Mouse (Mus musculus) embryonic facial prominence, embryonic 14.5 days (tissue): ENCODE results near the gene Gal3st2. TPM values are rescaled to one million over a fixed set of nuclear protein-coding genes. Genes with fewer than 3 reads are reported as not detected.
"Not testable (repeated sequence)": the region's sequence is repeated elsewhere in the genome, so short reads cannot be mapped to it uniquely, and the experiment has no call there.

Experiments
- ATAC-seq: fragments of 200-750 bp; cut with Nextera tagmentation; 2 replicates; pipeline ENCODE4 v1.8.0; 2017; ENCODE audit warnings: low read depth, moderate number of reproducible peaks, moderate TSS enrichment
- DNase-seq: peaks from one replicate; pipeline ENCODE4 v3.0.0-alpha.2; 2015; ENCODE audit warnings: low spot score
- H3K27ac ChIP-seq: fragments of 300-500 bp; sonication (generic); replicated peaks from 2 replicates; pipeline ENCODE4 v1.5.1; 2014; ENCODE audit warnings: low read depth, mild to moderate bottlenecking, low read length, moderate library complexity
- H3K27me3 ChIP-seq: fragments of 300-500 bp; sonication (generic); replicated peaks from 2 replicates; pipeline ENCODE4 v1.6.1; 2014; ENCODE audit warnings: low read length; ENCODE audit not compliant: control insufficient read depth, insufficient read depth
- H3K36me3 ChIP-seq: fragments of 300-500 bp; sonication (generic); 2 replicates; pipeline ENCODE4 v1.6.1; 2014; ENCODE audit warnings: low read length, mixed read lengths; ENCODE audit not compliant: control insufficient read depth, insufficient read depth
- H3K4me1 ChIP-seq: fragments of 300-500 bp; sonication (generic); 2 replicates; pipeline ENCODE4 v1.6.1; 2014; ENCODE audit warnings: antibody characterized with exemption, low read length; ENCODE audit not compliant: control insufficient read depth, insufficient read depth
- H3K4me2 ChIP-seq: fragments of 300-500 bp; sonication (generic); 2 replicates; pipeline ENCODE4 v1.6.1; 2014; ENCODE audit warnings: low read depth, mild to moderate bottlenecking, low read length, moderate library complexity, mixed read lengths
- H3K4me3 ChIP-seq: fragments of 300-500 bp; sonication (generic); 2 replicates; pipeline ENCODE4 v1.5.1; 2014; ENCODE audit warnings: low read depth, mild to moderate bottlenecking, low read length
- H3K9ac ChIP-seq: fragments of 300-500 bp; sonication (generic); 2 replicates; pipeline ENCODE4 v1.6.1; 2014; ENCODE audit warnings: low read depth, mild to moderate bottlenecking, low read length, moderate library complexity, mixed read lengths
- H3K9me3 ChIP-seq: fragments of 300-500 bp; sonication (generic); 2 replicates; pipeline ENCODE4 v1.6.1; 2016; ENCODE audit warnings: low read length; ENCODE audit not compliant: control insufficient read depth
- WGBS: fragments of 180-500 bp; shearing (Covaris S2); extraction: QIAGEN DNeasy Blood & Tissue Kit; methylation state at CpG from one replicate; pipeline ENCODE4 v1.1.7; 2014; 5-methylcytosine and 5-hydroxymethylcytosine counted together
- polyA plus RNA-seq: library from polyadenylated mRNA; unstranded; fragments of >200 nt; fragmentation: Nextera tagmentation; extraction: Ambion mirVana; gene quantifications from 2 replicates; pipeline ENCODE4 v1.2.1, GENCODE M21; 2014

Gene Gal3st2
- polyA plus RNA-seq, 1 experiment from 2014 or later: 0.71 TPM

GRCm38 (mm10) chr1:93826540-93826835, 34.6 kb upstream of the Gal3st2 start:
- Histone ChIP-seq H3K4me1 (0 out of 2 replicates have a peak, but pooled peaks cover 4% of the 10 kb centered on the region), H3K27me3 (no peaks in the 10 kb centered on the region), H3K9ac (no peak overlapping the region), H3K9me3 (no peaks in the 10 kb centered on the region), H3K27ac (no peak overlapping the region), H3K4me3 (no peak overlapping the region), H3K36me3 (0 out of 2 replicates have a peak, but pooled peaks cover 10% of the 10 kb centered on the region), H3K4me2 (peak overlapping the region; percentile 72; the same call in 1 of the 2 replicates)
- 89% methylated on average over 9 of the region's 9 CpGs for WGBS
- no peak for DNase-seq
- ATAC-seq: no peak

DNA sequence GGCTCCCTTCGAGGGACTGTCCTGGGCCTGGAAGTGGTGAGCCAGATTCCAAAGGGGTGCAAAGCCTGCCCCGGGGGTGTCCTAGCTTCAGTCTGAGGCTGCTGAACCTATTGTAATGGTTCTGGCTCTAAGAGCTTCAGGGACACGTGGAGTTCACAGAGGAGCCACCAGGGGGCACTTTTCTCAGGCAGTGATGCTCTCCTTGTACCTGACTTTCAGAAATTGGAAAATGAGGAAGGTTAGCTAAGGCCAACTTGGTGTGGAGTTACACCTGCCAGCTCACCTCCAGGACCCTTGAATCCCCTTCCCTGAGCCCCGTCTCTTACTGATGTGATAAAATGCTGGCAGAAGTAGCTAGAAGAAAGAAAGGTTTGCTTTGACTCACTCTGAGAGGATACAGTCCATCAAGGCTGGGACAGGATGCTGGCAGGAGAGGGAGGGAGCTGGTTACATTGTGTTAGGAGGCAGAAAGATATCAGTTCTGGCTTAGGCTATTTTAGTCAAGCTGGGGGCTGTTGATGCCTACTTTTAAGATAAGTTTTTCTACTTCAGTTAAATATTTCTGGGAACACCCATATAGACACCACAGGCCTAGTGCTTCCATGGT, 28.2 kb upstream of the Gal3st2 start:
- H3K27me3 ChIP-seq, H3K4me3 ChIP-seq, DNase-seq, H3K27ac ChIP-seq, ATAC-seq, H3K4me1 ChIP-seq, H3K9me3 ChIP-seq, H3K9ac ChIP-seq, H3K4me2 ChIP-seq: not testable (repeated sequence)
- H3K36me3 ChIP-seq: peaks cover 28% of the 10 kb centered on the region; the same call in 1 of the 2 replicates
- 73% methylated on average over 1 of the region's 4 CpGs for WGBS

DNA sequence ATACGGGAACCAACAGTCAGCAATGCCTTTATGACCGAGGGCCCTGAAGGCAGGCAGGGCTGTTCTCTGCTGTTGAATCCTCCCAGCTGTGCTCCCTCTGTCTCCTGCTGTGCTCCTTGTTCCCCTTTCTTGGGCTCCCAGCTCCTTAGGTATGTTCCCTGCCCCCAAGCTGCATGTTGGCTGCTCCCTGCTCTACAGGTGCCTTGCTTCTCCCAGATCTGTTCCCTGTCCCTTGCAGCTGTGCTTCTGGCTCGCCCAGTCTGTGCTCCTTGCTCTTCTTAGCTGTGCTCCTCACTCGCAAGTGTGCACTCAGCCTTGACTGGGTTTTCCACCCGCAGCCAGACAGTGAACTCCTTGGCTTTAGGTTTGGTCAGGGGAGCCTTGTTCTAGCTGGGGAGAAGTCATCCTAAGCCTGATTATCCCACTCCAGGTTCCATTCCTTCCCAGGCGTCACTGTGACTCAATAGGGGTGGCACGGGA, 26.4 kb upstream of the Gal3st2 start:
- Histone ChIP-seq H3K27ac (no peak overlapping the region), H3K36me3 (peaks cover 31% of the 10 kb centered on the region; the same call in 1 of the 2 replicates), H3K27me3 (no peaks in the 10 kb centered on the region), H3K4me2 (no peak overlapping the region), H3K9ac (no peak overlapping the region), H3K9me3 (no peaks in the 10 kb centered on the region), H3K4me3 (no peak overlapping the region), H3K4me1 (no peaks in the 10 kb centered on the region)
- WGBS: 83% methylated on average over 7 of the region's 7 CpGs
- DNase-seq: no peak
- no peak for ATAC-seq

GRCm38 (mm10) chr1:93835211-93835610, 25.9 kb upstream of the Gal3st2 start:
- Histone ChIP-seq H3K9me3 (no peaks in the 10 kb centered on the region), H3K27ac (no peak overlapping the region), H3K36me3 (peaks cover 27% of the 10 kb centered on the region; the same call in 1 of the 2 replicates), H3K9ac (no peak overlapping the region), H3K27me3 (no peaks in the 10 kb centered on the region), H3K4me1 (no peaks in the 10 kb centered on the region), H3K4me2 (no peak overlapping the region), H3K4me3 (no peak overlapping the region)
- no peak for ATAC-seq
- no peak for DNase-seq
- 92% methylated on average over 3 of the region's 4 CpGs for WGBS

DNA sequence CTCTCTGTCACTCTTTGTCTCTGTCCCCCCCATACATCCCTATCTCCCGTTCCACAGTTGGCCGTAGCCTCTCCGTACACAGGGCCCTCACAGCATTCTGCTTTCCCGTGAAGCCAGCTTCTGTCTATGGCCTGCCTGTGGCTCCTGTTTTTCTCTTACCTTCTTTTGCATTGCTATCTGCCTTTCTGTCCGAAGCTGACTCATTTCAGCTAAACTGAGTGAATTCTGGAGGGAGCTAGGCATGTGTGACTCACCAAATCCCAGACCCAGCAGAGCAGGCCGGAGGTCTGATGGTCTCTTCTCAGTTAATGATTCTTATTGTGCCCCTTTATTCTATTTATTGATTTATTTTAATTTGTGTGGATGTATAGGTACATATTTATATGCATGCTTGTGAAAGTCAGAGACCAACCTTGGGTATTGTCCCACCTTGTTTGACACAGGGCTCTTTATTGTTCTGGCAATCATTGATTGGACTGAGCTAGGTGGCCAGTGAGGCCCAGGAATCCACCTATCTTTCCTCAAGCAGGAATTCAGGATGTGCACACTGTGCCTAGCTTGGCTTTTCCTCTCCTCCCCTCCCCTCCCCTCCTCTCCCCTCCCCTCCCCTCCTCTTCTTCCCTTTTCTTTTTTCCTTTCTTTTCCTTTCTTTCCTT, 25.1 kb upstream of the Gal3st2 start:
- no peak overlapping the region for H3K27ac ChIP-seq
- no peak for DNase-seq
- no peak overlapping the region for H3K4me2 ChIP-seq
- no peak for ATAC-seq
- 89% methylated on average over 6 of the region's 6 CpGs for WGBS
- no peaks in the 10 kb centered on the region for H3K4me1 ChIP-seq
- H3K27me3 ChIP-seq: no peaks in the 10 kb centered on the region
- no peak overlapping the region for H3K4me3 ChIP-seq
- H3K9ac ChIP-seq: no peak overlapping the region
- H3K36me3 ChIP-seq: peaks cover 27% of the 10 kb centered on the region; the same call in 1 of the 2 replicates
- H3K9me3 ChIP-seq: no peaks in the 10 kb centered on the region

GRCm38 (mm10) chr1:93836532-93836913, 24.6 kb upstream of the Gal3st2 start:
- DNase-seq: no peak
- Histone ChIP-seq H3K9me3 (no peaks in the 10 kb centered on the region), H3K36me3 (peaks cover 27% of the 10 kb centered on the region; the same call in 1 of the 2 replicates), H3K27ac (no peak overlapping the region), H3K4me2 (no peak overlapping the region), H3K4me1 (no peaks in the 10 kb centered on the region), H3K27me3 (no peaks in the 10 kb centered on the region), H3K9ac (no peak overlapping the region), H3K4me3 (no peak overlapping the region)
- no peak for ATAC-seq
- WGBS: 88% methylated on average over 2 of the region's 2 CpGs

GRCm38 (mm10) chr1:93837335-93837734, 23.8 kb upstream of the Gal3st2 start:
- WGBS: 96% methylated on average over 8 of the region's 8 CpGs
- Histone ChIP-seq H3K9me3 (no peaks in the 10 kb centered on the region), H3K27ac (no peak overlapping the region), H3K4me1 (no peaks in the 10 kb centered on the region), H3K9ac (no peak overlapping the region), H3K36me3 (peaks cover 27% of the 10 kb centered on the region; the same call in 1 of the 2 replicates), H3K4me2 (no peak overlapping the region), H3K27me3 (no peaks in the 10 kb centered on the region), H3K4me3 (no peak overlapping the region)
- DNase-seq: no peak
- ATAC-seq: no peak

DNA sequence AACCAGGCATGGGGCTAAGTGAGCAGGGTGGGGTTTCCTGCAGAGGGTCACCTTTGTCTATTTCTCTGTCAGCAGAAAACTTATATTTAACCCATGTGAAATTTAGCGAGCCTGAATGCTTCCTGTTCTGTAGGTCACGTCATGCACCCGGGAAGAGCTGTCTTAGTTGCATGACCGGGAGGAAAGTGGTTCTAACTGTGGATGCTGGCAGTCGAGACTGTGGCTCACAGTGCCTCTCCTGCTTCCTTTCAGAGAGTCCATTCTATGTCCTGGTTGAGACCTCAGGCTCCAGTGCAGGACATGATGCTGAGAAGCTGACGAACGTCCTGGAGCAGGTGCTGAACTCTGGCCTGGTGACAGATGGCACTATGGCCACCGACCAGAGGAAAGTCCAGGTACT, 22.5 kb upstream of the Gal3st2 start:
- H3K9ac ChIP-seq, DNase-seq, H3K27ac ChIP-seq, ATAC-seq, H3K4me3 ChIP-seq, H3K9me3 ChIP-seq, H3K4me2 ChIP-seq, H3K4me1 ChIP-seq, H3K27me3 ChIP-seq: not testable (repeated sequence)
- H3K36me3 ChIP-seq: peaks cover 27% of the 10 kb centered on the region; the same call in 1 of the 2 replicates
- 86% methylated on average over 8 of the region's 8 CpGs for WGBS
